Mouse (Mus musculus) olfactory bulb, adult 2 months (tissue): ENCODE data around the gene Pou6f2. TPM values are rescaled to one million over a fixed set of nuclear protein-coding genes. Genes with fewer than 3 reads are reported as not detected.

ENCODE experiments used
- H3K27ac ChIP-seq: fragments of 200-500 bp; 2 replicates; pipeline ENCODE4 v1.5.1; 2012; ENCODE audit warnings: low read depth, low read length; ENCODE audit not compliant: insufficient read depth
- H3K4me1 ChIP-seq: fragments of 200-500 bp; 2 replicates; pipeline ENCODE4 v1.6.1; 2012; ENCODE audit warnings: low read length; ENCODE audit not compliant: control insufficient read depth, insufficient read depth
- H3K4me3 ChIP-seq: fragments of 200-500 bp; 2 replicates; pipeline ENCODE4 v1.5.1; 2012; ENCODE audit warnings: mild to moderate bottlenecking, low read depth, low read length, moderate library complexity; ENCODE audit not compliant: insufficient read depth
- CTCF ChIP-seq: fragments of 200-500 bp; IDR thresholded peaks from 2 replicates; pipeline ENCODE4 v1.5.1; 2012; ENCODE audit warnings: low read depth, mild to moderate bottlenecking, low read length, moderate library complexity; ENCODE audit not compliant: insufficient read depth
- POLR2A ChIP-seq: fragments of 200-500 bp; IDR thresholded peaks from 2 replicates; pipeline ENCODE4 v1.6.1; 2012; ENCODE audit warnings: mild to moderate bottlenecking, low read depth, low read length, moderate library complexity; ENCODE audit not compliant: insufficient read depth
- WGBS: fragments of 180-500 bp; shearing (Covaris S2); methylation state at CpG from one replicate; pipeline ENCODE4 v1.1.7; 2018; 5-methylcytosine and 5-hydroxymethylcytosine counted together
- polyA plus RNA-seq: library from polyadenylated mRNA; stranded (reverse); fragments of >200 nt; gene quantifications from 2 replicates; pipeline ENCODE4 v1.2.4, GENCODE M21; 2012; ENCODE audit warnings: low replicate concordance; ENCODE audit not compliant: missing spikeins, insufficient read depth, insufficient read length

Gene Pou6f2
- polyA plus RNA-seq, 1 experiment, result not detected

- no peaks in the 10 kb centered on the region for H3K4me1 ChIP-seq
- no peak overlapping the region for H3K27ac ChIP-seq
- WGBS, result 47% methylated on average over 6 of the region's 6 CpGs
Measured at GRCm38 (mm10) chr13:18323980-18324678, 73.4 kb downstream of the Pou6f2 start.

GRCm38 (mm10) chr13:18323407-18323806 lies 74.1 kb downstream of the Pou6f2 start:
- WGBS, result 60% methylated on average over 8 of the region's 8 CpGs
- Histone ChIP-seq H3K4me3 (no peak overlapping the region), H3K4me1 (no peaks in the 10 kb centered on the region), H3K27ac (no peak overlapping the region)
- TF ChIP-seq POLR2A (no peak), CTCF (no peak)

More at GRCm38 (mm10) chr13:18323980-18324678, 73.4 kb downstream of the Pou6f2 start:
- TF ChIP-seq POLR2A (no peak), CTCF (no peak)
- no peak overlapping the region for H3K4me3 ChIP-seq

- TF ChIP-seq POLR2A (no peak), CTCF (no peak)
- 32% methylated on average over 8 of the region's 8 CpGs for WGBS
- no peak overlapping the region for H3K27ac ChIP-seq
- no peaks in the 10 kb centered on the region for H3K4me1 ChIP-seq
- H3K4me3 ChIP-seq, result no peak overlapping the region
Measured at GRCm38 (mm10) chr13:18312613-18313012, 84.9 kb downstream of the Pou6f2 start.

GRCm38 (mm10) chr13:18309024-18309423 lies 88.5 kb downstream of the Pou6f2 start:
- no peak overlapping the region for H3K27ac ChIP-seq
- WGBS, result 42% methylated on average over 7 of the region's 7 CpGs
- TF ChIP-seq POLR2A, result no peak

GRCm38 (mm10) chr13:18306506-18307145 lies 90.9 kb downstream of the Pou6f2 start:
- no peak for TF ChIP-seq POLR2A
- no peak for TF ChIP-seq CTCF
- WGBS, result 80% methylated on average over 7 of the region's 7 CpGs
- Histone ChIP-seq H3K4me3 (no peak overlapping the region), H3K4me1 (no peaks in the 10 kb centered on the region), H3K27ac (no peak overlapping the region)

More at GRCm38 (mm10) chr13:18309024-18309423, 88.5 kb downstream of the Pou6f2 start:
- no peak overlapping the region for H3K4me3 ChIP-seq
- H3K4me1 ChIP-seq, result no peaks in the 10 kb centered on the region

- no peak for TF ChIP-seq CTCF
- no peak for TF ChIP-seq POLR2A
- H3K4me3 ChIP-seq, result no peak overlapping the region
- WGBS, result 79% methylated on average over 1 of the region's 1 CpGs
- H3K4me1 ChIP-seq, result no peaks in the 10 kb centered on the region
- no peak overlapping the region for H3K27ac ChIP-seq
Measured at GRCm38 (mm10) chr13:18299966-18300365, 97.5 kb downstream of the Pou6f2 start.

GRCm38 (mm10) chr13:18293438-18293837 lies 104.0 kb downstream of the Pou6f2 start:
- 90% methylated on average over 1 of the region's 1 CpGs for WGBS
- TF ChIP-seq POLR2A (no peak), CTCF (no peak)
- no peaks in the 10 kb centered on the region for H3K4me1 ChIP-seq

GRCm38 (mm10) chr13:18290253-18290914 lies 107.1 kb downstream of the Pou6f2 start:
- TF ChIP-seq CTCF (no peak), POLR2A (no peak)
- Histone ChIP-seq H3K4me3 (no peak overlapping the region), H3K4me1 (no peaks in the 10 kb centered on the region), H3K27ac (no peak overlapping the region)
- 91% methylated on average over 4 of the region's 4 CpGs for WGBS

More at GRCm38 (mm10) chr13:18293438-18293837, 104.0 kb downstream of the Pou6f2 start:
- Histone ChIP-seq H3K4me3 (no peak overlapping the region), H3K27ac (no peak overlapping the region)

- 77% methylated on average over 7 of the region's 7 CpGs for WGBS
- TF ChIP-seq POLR2A (no peak), CTCF (no peak)
Measured at GRCm38 (mm10) chr13:18287536-18287935, 110.0 kb downstream of the Pou6f2 start.

More at GRCm38 (mm10) chr13:18287536-18287935, 110.0 kb downstream of the Pou6f2 start:
- Histone ChIP-seq H3K27ac (no peak overlapping the region), H3K4me1 (no peaks in the 10 kb centered on the region), H3K4me3 (no peak overlapping the region)
